Comparison of ENCODE assay signal across 21 mouse cellular contexts in the genomic region with DNA sequence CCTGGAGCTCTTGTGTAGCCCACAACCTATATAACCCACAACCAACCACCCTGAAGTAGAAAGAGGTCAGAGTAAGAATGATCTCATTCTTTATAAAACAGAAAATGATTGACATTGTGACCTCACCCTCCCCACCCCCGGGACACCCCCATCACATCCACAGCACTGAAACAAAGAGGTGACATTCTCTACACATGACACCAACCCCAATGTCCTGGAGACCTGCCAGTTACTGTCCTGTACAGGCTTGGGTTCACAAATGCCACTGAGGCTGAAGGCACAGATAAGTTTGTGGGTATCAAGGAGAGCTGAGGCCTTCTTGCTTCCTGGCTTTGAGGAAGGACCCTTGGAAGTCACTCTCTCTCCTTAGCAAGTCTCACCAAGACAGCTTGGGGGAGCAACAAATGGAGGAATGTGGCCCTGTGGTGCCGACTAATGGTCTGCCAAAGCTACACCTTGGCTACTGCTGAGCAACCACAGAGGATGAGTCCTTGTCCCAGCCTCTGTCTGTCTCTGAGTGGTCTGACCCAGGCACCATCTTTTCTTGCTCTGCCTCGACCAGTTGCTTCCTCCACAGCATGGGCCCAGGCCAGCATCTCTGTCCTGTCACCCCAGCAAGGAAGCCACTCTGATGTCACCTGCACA. TPM values are rescaled to one million over a fixed set of nuclear protein-coding genes. Genes with fewer than 3 reads are reported as not detected.
"Had no signal": no experiment of that assay in that cellular context is flagged by ENCODE, and none has a peak within 500 bp of the region (broad histone marks: within the 10 kb centered on the region; RNA-seq: fewer than 3 reads in every experiment).

No protein-coding gene starts in this region.

- H3K4me1 ChIP-seq: lung, embryonic 15.5 days; midbrain, embryonic 13.5 days; midbrain, embryonic 15.5 days; neural tube, embryonic 12.5 days; stomach, embryonic 15.5 days had no signal

- H3K36me3 ChIP-seq: midbrain, embryonic 13.5 days; midbrain, embryonic 15.5 days had no signal

- H3K9me3 ChIP-seq: lung, embryonic 15.5 days; megakaryocyte, embryonic 14.5 days; midbrain, embryonic 13.5 days; midbrain, embryonic 15.5 days; neural tube, embryonic 12.5 days; stomach, embryonic 15.5 days had no signal

- H3K27me3 ChIP-seq: lung, embryonic 15.5 days; megakaryocyte, embryonic 14.5 days; midbrain, embryonic 13.5 days; midbrain, embryonic 15.5 days; neural tube, embryonic 12.5 days; stomach, embryonic 15.5 days had no signal

- H3K27ac ChIP-seq: lung, embryonic 15.5 days; macrophage; midbrain, embryonic 13.5 days; midbrain, embryonic 15.5 days; neural tube, embryonic 12.5 days; stomach, embryonic 15.5 days; stomach, postnatal 0 days had no signal

- DNase-seq: lung, adult 2 months; lung, postnatal 14 days; lung, postnatal 36 days; right cerebral cortex, postnatal 14 days; thymus, adult 2 months; thymus, postnatal 25 days; thymus, postnatal 4 days had no signal

- H3K9ac ChIP-seq: lung, embryonic 15.5 days; midbrain, embryonic 15.5 days; neural tube, embryonic 12.5 days; stomach, embryonic 15.5 days had no signal

- H3K4me3 ChIP-seq: lung, embryonic 15.5 days; megakaryocyte, embryonic 14.5 days; midbrain, embryonic 13.5 days; midbrain, embryonic 15.5 days; neural tube, embryonic 12.5 days; stomach, embryonic 15.5 days had no signal

- H3K4me2 ChIP-seq: lung, embryonic 15.5 days; midbrain, embryonic 11.5 days; midbrain, embryonic 13.5 days; midbrain, embryonic 15.5 days; neural tube, embryonic 12.5 days; stomach, embryonic 15.5 days had no signal

RNA-seq across cellular contexts. Expression of a gene that starts 46.2 kb away (rescaled TPM):
- total RNA-seq: megakaryocyte progenitor cell, adult 5-6 weeks; midbrain, postnatal 0 days; monocyte, adult 5-6 weeks had no signal
- polyA plus RNA-seq: macrophage; midbrain, embryonic 15.5 days; midbrain, postnatal 0 days; neural tube, embryonic 14.5 days had no signal

RNA-seq across cellular contexts. Expression of a gene that starts 46.5 kb away (rescaled TPM):
- total RNA-seq: megakaryocyte progenitor cell, adult 5-6 weeks; monocyte, adult 5-6 weeks; neutrophil, adult 5-6 weeks had no signal
- polyA plus RNA-seq: macrophage had no signal
